Mouse (Mus musculus) lung, postnatal 0 days (tissue): ENCODE measurements at regions not wholly inside any gene's neighbourhood (a gene's known extent, or its start where the extent isn't known, plus 50 kb on each side); places are given as distances from the start of the nearest gene placed in this dataset.

Experiments used
- ATAC-seq: fragments of 200-750 bp; cut with Nextera tagmentation; 2 replicates; pipeline ENCODE4 v1.8.0; 2017; ENCODE audit warnings: moderate library complexity
- DNase-seq: peaks from one replicate; pipeline ENCODE4 v3.0.0-alpha.2; 2016; ENCODE audit warnings: low spot score
- H3K27ac ChIP-seq: fragments of 300-500 bp; sonication (generic); 2 replicates; pipeline ENCODE4 v1.5.1; 2014; ENCODE audit warnings: antibody characterized with exemption, mild to moderate bottlenecking, low read length, mixed read lengths
- H3K27me3 ChIP-seq: fragments of 300-500 bp; sonication (generic); replicated peaks from 2 replicates; pipeline ENCODE4 v1.6.1; 2014; ENCODE audit warnings: low read length, mixed read lengths; ENCODE audit not compliant: insufficient read depth
- H3K36me3 ChIP-seq: fragments of 300-500 bp; sonication (generic); 2 replicates; pipeline ENCODE4 v1.6.1; 2014; ENCODE audit warnings: low read length, mixed read lengths; ENCODE audit not compliant: insufficient read depth
- H3K4me1 ChIP-seq: fragments of 300-500 bp; sonication (generic); 2 replicates; pipeline ENCODE4 v1.6.1; 2014; ENCODE audit warnings: antibody characterized with exemption, low read depth, low read length, mixed read lengths; ENCODE audit not compliant: insufficient read depth
- H3K4me2 ChIP-seq: fragments of 300-500 bp; sonication (generic); replicated peaks from 2 replicates; pipeline ENCODE4 v1.6.1; 2014; ENCODE audit warnings: low read depth, mild to moderate bottlenecking, low read length, moderate library complexity, mixed read lengths
- H3K4me3 ChIP-seq: fragments of 300-500 bp; sonication (generic); 2 replicates; pipeline ENCODE4 v1.5.1; 2014; ENCODE audit warnings: low read depth, low read length
- H3K9ac ChIP-seq: fragments of 300-500 bp; sonication (generic); replicated peaks from 2 replicates; pipeline ENCODE4 v1.6.1; 2014; ENCODE audit warnings: low read depth, mild to moderate bottlenecking
- H3K9me3 ChIP-seq: fragments of 300-500 bp; sonication (generic); 2 replicates; pipeline ENCODE4 v1.6.1; 2016; ENCODE audit warnings: low read length, mixed read lengths
- CTCF ChIP-seq: IDR thresholded peaks from 2 replicates; pipeline ENCODE4 v1.5.1; 2016; ENCODE audit warnings: antibody characterized with exemption, mild to moderate bottlenecking
- EP300 ChIP-seq: IDR thresholded peaks from 2 replicates; pipeline ENCODE4 v1.6.1; 2016; ENCODE audit warnings: antibody characterized with exemption, mild to moderate bottlenecking, control low read depth
- WGBS: fragments of 180-500 bp; shearing (Covaris S2); extraction: QIAGEN DNeasy Blood & Tissue Kit; methylation state at CpG from one replicate; pipeline ENCODE4 v1.1.7; 2014; 5-methylcytosine and 5-hydroxymethylcytosine counted together

- WGBS, result 93% methylated on average over 2 of the region's 2 CpGs
- H3K4me1 ChIP-seq, result no peaks in the 10 kb centered on the region
- DNase-seq (no peak), ATAC-seq (no peak)
- H3K27me3 ChIP-seq, result no peaks in the 10 kb centered on the region
- H3K27ac ChIP-seq, result no peak overlapping the region
- TF ChIP-seq CTCF (no peak), EP300 (no peak)
- H3K9ac ChIP-seq, result no peak overlapping the region
- H3K9me3 ChIP-seq, result no peaks in the 10 kb centered on the region
- no peaks in the 10 kb centered on the region for H3K36me3 ChIP-seq
- H3K4me3 ChIP-seq, result no peak overlapping the region
- no peak overlapping the region for H3K4me2 ChIP-seq
Measured at GRCm38 (mm10) chr13:5546011-5546410, 315.3 kb upstream of the Klf6 start.

- Histone ChIP-seq H3K4me2 (no peak overlapping the region), H3K9me3 (no peaks in the 10 kb centered on the region), H3K27ac (no peak overlapping the region), H3K9ac (no peak overlapping the region), H3K36me3 (no peaks in the 10 kb centered on the region), H3K4me1 (no peaks in the 10 kb centered on the region), H3K27me3 (no peaks in the 10 kb centered on the region), H3K4me3 (no peak overlapping the region)
- TF ChIP-seq EP300 (no peak), CTCF (no peak)
- DNase-seq (no peak), ATAC-seq (no peak)
- WGBS, result 83% methylated on average over 1 of the region's 1 CpGs
Measured at GRCm38 (mm10) chr13:5546937-5547336, 314.3 kb upstream of the Klf6 start.

GRCm38 (mm10) chr13:5548768-5549167, 312.5 kb upstream of the Klf6 start:
- Histone ChIP-seq H3K4me1 (no peaks in the 10 kb centered on the region), H3K4me3 (no peak overlapping the region), H3K9ac (no peak overlapping the region), H3K9me3 (no peaks in the 10 kb centered on the region), H3K27ac (no peak overlapping the region), H3K27me3 (no peaks in the 10 kb centered on the region), H3K4me2 (no peak overlapping the region), H3K36me3 (no peaks in the 10 kb centered on the region)
- ATAC-seq, result no peak
- no peak for TF ChIP-seq CTCF
- DNase-seq, result no peak
- WGBS, result 89% methylated on average over 1 of the region's 1 CpGs

GRCm38 (mm10) chr13:5549175-5549574, 312.1 kb upstream of the Klf6 start:
- no peak overlapping the region for H3K4me2 ChIP-seq
- no peaks in the 10 kb centered on the region for H3K9me3 ChIP-seq
- no peak overlapping the region for H3K9ac ChIP-seq
- WGBS, result 61% methylated on average over 4 of the region's 4 CpGs
- no peaks in the 10 kb centered on the region for H3K4me1 ChIP-seq
- H3K27me3 ChIP-seq, result no peaks in the 10 kb centered on the region
- peak; percentile 44 for DNase-seq
- H3K36me3 ChIP-seq, result no peaks in the 10 kb centered on the region
- ATAC-seq, result peak; percentile 37; the same call in 1 of the 2 replicates
- peak; percentile 57; the same call in 1 of the 2 replicates for TF ChIP-seq EP300
- no peak for TF ChIP-seq CTCF
- no peak overlapping the region for H3K4me3 ChIP-seq
- no peak overlapping the region for H3K27ac ChIP-seq

GRCm38 (mm10) chr13:5549747-5550146, 311.5 kb upstream of the Klf6 start:
- DNase-seq, result no peak
- Histone ChIP-seq H3K27ac (no peak overlapping the region), H3K9ac (no peak overlapping the region), H3K4me2 (no peak overlapping the region), H3K9me3 (no peaks in the 10 kb centered on the region), H3K4me1 (no peaks in the 10 kb centered on the region), H3K36me3 (no peaks in the 10 kb centered on the region), H3K4me3 (no peak overlapping the region), H3K27me3 (no peaks in the 10 kb centered on the region)
- WGBS, result 96% methylated on average over 7 of the region's 7 CpGs
- ATAC-seq, result no peak
- no peak for TF ChIP-seq EP300
- no peak for TF ChIP-seq CTCF

- Histone ChIP-seq H3K9ac (no peak overlapping the region), H3K4me1 (no peaks in the 10 kb centered on the region), H3K4me3 (no peak overlapping the region), H3K9me3 (no peaks in the 10 kb centered on the region), H3K36me3 (no peaks in the 10 kb centered on the region), H3K27me3 (no peaks in the 10 kb centered on the region), H3K4me2 (no peak overlapping the region), H3K27ac (no peak overlapping the region)
- WGBS, result 91% methylated on average over 3 of the region's 3 CpGs
- DNase-seq (no peak), ATAC-seq (no peak)
- no peak for TF ChIP-seq CTCF
- TF ChIP-seq EP300, result no peak
Measured at GRCm38 (mm10) chr13:5550354-5550753, 310.9 kb upstream of the Klf6 start.

- WGBS, result 95% methylated on average over 4 of the region's 4 CpGs
- Histone ChIP-seq H3K27me3 (no peaks in the 10 kb centered on the region), H3K36me3 (no peaks in the 10 kb centered on the region), H3K9me3 (no peaks in the 10 kb centered on the region), H3K4me3 (no peak overlapping the region), H3K4me1 (no peaks in the 10 kb centered on the region), H3K27ac (no peak overlapping the region), H3K4me2 (no peak overlapping the region), H3K9ac (no peak overlapping the region)
- no peak for DNase-seq
- TF ChIP-seq CTCF, result no peak
- no peak for TF ChIP-seq EP300
- no peak for ATAC-seq
Measured at GRCm38 (mm10) chr13:5551131-5551530, 310.2 kb upstream of the Klf6 start.
